Mouse (Mus musculus) gastrocnemius, postnatal 14 days (tissue): ENCODE results near the gene Duxf3. TPM values are rescaled to one million over a fixed set of nuclear protein-coding genes. Genes with fewer than 3 reads are reported as not detected.
"Not testable (repeated sequence)": the region's sequence is repeated elsewhere in the genome, so short reads cannot be mapped to it uniquely, and the experiment has no call there.

Experiments used
- DNase-seq: peaks from one replicate; pipeline ENCODE4 v3.0.0; 2021; ENCODE audit warnings: mixed read lengths
- intact Hi-C: fragments of 180-260 bp; cut with DNase I; formaldehyde crosslinking; loops from one replicate; pipeline ENCODE4 v1.15.1; 2025; ENCODE audit warnings: low total_unique reads
- long read RNA-seq, 2 experiments: library from polyadenylated mRNA; stranded (forward); transcript quantifications; one replicate each; pipeline ENCODE4 v2.0.0; 2021
- total RNA-seq, 2 experiments: library from RNA; stranded (reverse); gene quantifications; 2 replicates each; pipeline ENCODE4 v1.2.3; 2021

The Duxf3 gene
- total RNA-seq = not detected
- long read RNA-seq, experiment 1 = 0 reads
- long read RNA-seq, experiment 2 = 0 reads

- intact Hi-C loops = loop anchor here (5.0 kb wide), 1 partner anchor 790 kb away; no protein-coding TSS in a partner anchor
- not testable (repeated sequence) for DNase-seq
These were observed at the start of gene Duxf3 for GRCm38 (mm10) chr10:58232641-58232969. Duxf3 (minus strand) TSS chr10:58232675.

GRCm38 (mm10) chr10:58282238-58282637 is 49.8 kb upstream of the Duxf3 start:
- intact Hi-C loops = no loop called here
- no peak for DNase-seq

GRCm38 (mm10) chr10:58258466-58258865 is 26.0 kb upstream of the Duxf3 start:
- intact Hi-C loops = no loop called here
- no peak for DNase-seq

- intact Hi-C loops = no loop called here
- no peak for DNase-seq
These were observed 23.5 kb upstream of the Duxf3 start for GRCm38 (mm10) chr10:58255954-58256353.

GRCm38 (mm10) chr10:58255213-58255892 is 22.9 kb upstream of the Duxf3 start, which contains the start of gene Gcc2:
Gcc2 (plus strand) TSS chr10:58255497.
- peak; percentile 94 for DNase-seq
- intact Hi-C loops = no loop called here

GRCm38 (mm10) chr10:58254635-58255175 is 22.2 kb upstream of the Duxf3 start:
- intact Hi-C loops = no loop called here
- DNase-seq = no peak

GRCm38 (mm10) chr10:58249535-58249934 is 17.1 kb upstream of the Duxf3 start:
- DNase-seq = no peak
- intact Hi-C loops = no loop called here

- DNase-seq = peak; percentile 55
- intact Hi-C loops = not testable (repeated sequence)
These were observed 6.7 kb upstream of the Duxf3 start for GRCm38 (mm10) chr10:58238984-58239740.

GRCm38 (mm10) chr10:58236613-58237012 is 4.1 kb upstream of the Duxf3 start, which contains the start of gene Gm4981:
Gm4981 (minus strand) TSS chr10:58236701.
- DNase-seq = no peak
- intact Hi-C loops = no loop called here

GRCm38 (mm10) chr10:58234985-58235384 is 2.5 kb upstream of the Duxf3 start:
- intact Hi-C loops = loop anchor here (5.0 kb wide), 1 partner anchor 793 kb away; no protein-coding TSS in a partner anchor
- not testable (repeated sequence) for DNase-seq

GRCm38 (mm10) chr10:58233740-58234121 is 1.3 kb upstream of the Duxf3 start:
- DNase-seq = not testable (repeated sequence)
- intact Hi-C loops = loop anchor here (5.0 kb wide), 1 partner anchor 791 kb away; no protein-coding TSS in a partner anchor

GRCm38 (mm10) chr10:58233054-58233739 is 722 bp upstream of the Duxf3 start:
- intact Hi-C loops = loop anchor here (5.0 kb wide), 1 partner anchor 791 kb away; no protein-coding TSS in a partner anchor
- not testable (repeated sequence) for DNase-seq

- peak; percentile 84 for DNase-seq
- intact Hi-C loops = loop anchor here (5.0 kb wide), 1 partner anchor 790 kb away; no protein-coding TSS in a partner anchor
These were observed 465 bp downstream of the Duxf3 start for GRCm38 (mm10) chr10:58231779-58232640.

- DNase-seq = peak; percentile 45
- intact Hi-C loops = loop anchor here (5.0 kb wide), 1 partner anchor 789 kb away; no protein-coding TSS in a partner anchor
These were observed 1.4 kb downstream of the Duxf3 start for GRCm38 (mm10) chr10:58231088-58231487.

- not testable (repeated sequence) for DNase-seq
- intact Hi-C loops = loop anchor here (5.0 kb wide), 1 partner anchor 788 kb away; no protein-coding TSS in a partner anchor
These were observed 2.5 kb downstream of the Duxf3 start for GRCm38 (mm10) chr10:58230021-58230420.

- DNase-seq, intact Hi-C loops: not testable (repeated sequence)
These were observed 4.7 kb downstream of the Duxf3 start for GRCm38 (mm10) chr10:58227798-58228197.

GRCm38 (mm10) chr10:58226357-58226756 is 6.1 kb downstream of the Duxf3 start:
- intact Hi-C loops, DNase-seq: not testable (repeated sequence)
